Mouse (Mus musculus): ENCODE results near the gene Acly.

DNA sequence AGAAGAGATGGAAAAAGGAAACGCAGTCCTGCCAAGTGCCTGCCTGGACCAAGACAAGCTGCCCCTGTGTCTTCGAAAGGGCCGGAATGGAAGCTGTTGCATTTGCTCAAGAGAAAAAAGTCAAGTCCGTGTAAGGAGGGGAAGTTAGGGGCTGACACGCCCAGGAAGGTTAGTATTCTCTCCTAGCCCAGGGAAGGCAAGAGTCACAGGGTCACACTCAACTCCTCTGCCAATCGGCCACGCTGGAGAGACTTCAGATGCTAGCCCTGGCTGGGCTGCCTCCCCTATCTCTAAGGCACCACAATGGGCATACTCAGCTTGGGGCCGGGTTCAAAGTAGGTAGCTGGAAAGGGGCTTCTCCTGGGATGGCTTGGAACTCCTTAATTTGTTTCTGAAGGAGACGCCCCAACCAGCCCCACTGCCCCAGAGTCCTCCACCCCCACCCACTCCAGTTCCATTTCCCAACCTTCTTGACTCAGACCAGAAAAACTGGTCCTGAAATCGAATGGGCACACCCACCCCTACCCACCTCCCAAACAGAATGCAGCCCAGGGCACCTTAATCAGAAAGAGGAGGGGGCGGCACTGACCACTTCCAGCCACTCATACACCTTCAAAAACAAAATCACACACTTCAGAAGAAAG lies 2.7 kb downstream of the Acly start:
- TF ChIP-seq CTCF (IDR thresholded peaks at IDR 0.05; ENCODE audit: low read depth, low read length) (no peak), TAL1 (conservative IDR thresholded peaks at IDR 0.05; ENCODE audit: low read depth, low read length) (no peak), POLR2AphosphoS5 (IDR thresholded peaks at IDR 0.05; ENCODE audit: insufficient replicate concordance, low read depth, low read length) (no peak), GATA1 (IDR thresholded peaks at IDR 0.05; ENCODE audit: borderline replicate concordance, low read length) (no peak)
